Mouse (Mus musculus): ENCODE results near the gene Pon2. TPM values are rescaled to one million over a fixed set of nuclear protein-coding genes. Genes with fewer than 3 reads are reported as not detected.

The Pon2 gene
- total RNA-seq, 1 experiment: 12.7 TPM

GRCm38 (mm10) chr6:5222080-5222479, 76.2 kb downstream of the Pon2 start:
- no peak for DNase-seq (ENCODE audit: low read depth, low spot score)
- H3K4me1 ChIP-seq (ENCODE audit: control insufficient read depth in 2 of 2, insufficient read depth in 2 of 2, low read length in 2 of 2, poor library complexity in 1 of 2): peaks cover 0 to 2% of the 10 kb centered on the region in 2 experiments; a peak in 1 of 4 replicates
- no peak overlapping the region for H3K9ac ChIP-seq (ENCODE audit: insufficient read depth, low read depth, low read length, poor library complexity, severe bottlenecking)
- no peak overlapping the region for H3K4me3 ChIP-seq (ENCODE audit: insufficient read depth in 1 of 2, low read depth in 1 of 2, low read length in 2 of 2, poor library complexity in 1 of 2, severe bottlenecking in 1 of 2)
- in situ Hi-C loops (cut with MboI; ENCODE audit: low sequenced_read_pairs in 2 of 2, unreplicated experiment in 2 of 2): no loop called here
- H3K27ac ChIP-seq (ENCODE audit: insufficient read depth, low read depth, low read length, poor library complexity, severe bottlenecking): no peak overlapping the region
- TF ChIP-seq HCFC1 (IDR thresholded peaks at IDR 0.05; ENCODE audit: borderline replicate concordance, insufficient read depth, low read length) (no peak), MAFK (IDR thresholded peaks at IDR 0.05; ENCODE audit: insufficient read depth, low read depth, low read length) (no peak), ZC3H11A (IDR thresholded peaks at IDR 0.05; ENCODE audit: borderline replicate concordance, low read depth, low read length) (no peak), CHD2 (IDR thresholded peaks at IDR 0.05; ENCODE audit: low read depth, low read length) (no peak), ZNF384 (IDR thresholded peaks at IDR 0.05; ENCODE audit: low read depth, low read length) (no peak)
- H3K9me3 ChIP-seq (ENCODE audit: control insufficient read depth, insufficient read depth, low read depth, low read length): no peaks in the 10 kb centered on the region
- no peaks in the 10 kb centered on the region for H3K36me3 ChIP-seq (ENCODE audit: control insufficient read depth, insufficient read depth, low read length, poor library complexity, severe bottlenecking)

GRCm38 (mm10) chr6:5218190-5218589, 80.1 kb downstream of the Pon2 start:
- H3K36me3 ChIP-seq (ENCODE audit: control insufficient read depth, insufficient read depth, low read length, poor library complexity, severe bottlenecking): no peaks in the 10 kb centered on the region
- in situ Hi-C loops (cut with MboI; ENCODE audit: low sequenced_read_pairs in 2 of 2, unreplicated experiment in 2 of 2): no loop called here
- TF ChIP-seq ZNF384 (IDR thresholded peaks at IDR 0.05; ENCODE audit: low read depth, low read length): no peak
- no peak for TF ChIP-seq ZC3H11A (IDR thresholded peaks at IDR 0.05; ENCODE audit: borderline replicate concordance, low read depth, low read length)
- TF ChIP-seq MAFK (IDR thresholded peaks at IDR 0.05; ENCODE audit: insufficient read depth, low read depth, low read length): no peak
- TF ChIP-seq HCFC1 (IDR thresholded peaks at IDR 0.05; ENCODE audit: borderline replicate concordance, insufficient read depth, low read length): no peak
- no peak overlapping the region for H3K27ac ChIP-seq (ENCODE audit: insufficient read depth, low read depth, low read length, poor library complexity, severe bottlenecking)
- no peak for DNase-seq (ENCODE audit: low read depth, low spot score)
- no peak overlapping the region for H3K9ac ChIP-seq (ENCODE audit: insufficient read depth, low read depth, low read length, poor library complexity, severe bottlenecking)
- peaks cover 2% of the 10 kb centered on the region in 2 experiments; a peak in 1 of 4 replicates for H3K4me1 ChIP-seq (ENCODE audit: control insufficient read depth in 2 of 2, insufficient read depth in 2 of 2, low read length in 2 of 2, poor library complexity in 1 of 2)
- no peaks in the 10 kb centered on the region for H3K9me3 ChIP-seq (ENCODE audit: control insufficient read depth, insufficient read depth, low read depth, low read length)
- H3K4me3 ChIP-seq (ENCODE audit: insufficient read depth in 1 of 2, low read depth in 1 of 2, low read length in 2 of 2, poor library complexity in 1 of 2, severe bottlenecking in 1 of 2): no peak overlapping the region

Other genes with a start within 250 kb of the Pon2 start
- not detected in 2 replicates for gene Pon1, start 104.5 kb downstream of the Pon2 start, total RNA-seq (2012; rRNA removed)
- gene Pon3, start 42.2 kb downstream of the Pon2 start, total RNA-seq (2012; rRNA removed): 2.2 and 2.3 TPM in 2 replicates
- 0.21 and 0.22 TPM in 2 replicates for gene Asb4, start 84.9 kb upstream of the Pon2 start, total RNA-seq (2012; rRNA removed)
- 1.9 and 4.0 TPM in 2 replicates for gene Pdk4, start 197.9 kb upstream of the Pon2 start, total RNA-seq (2012; rRNA removed)

Data from ES-E14 (cell line).